Mouse (Mus musculus) heart, postnatal 0 days (tissue): ENCODE measurements around the gene Rnf144b. TPM values are rescaled to one million over a fixed set of nuclear protein-coding genes. Genes with fewer than 3 reads are reported as not detected.

Experiments used
- ATAC-seq: fragments of 200-750 bp; cut with Nextera tagmentation; 2 replicates; pipeline ENCODE4 v1.8.0; 2017; ENCODE audit warnings: low read depth, moderate number of reproducible peaks, moderate library complexity; ENCODE audit not compliant: insufficient read depth
- DNase-seq: peaks from one replicate; pipeline ENCODE4 v3.0.0-alpha.2; 2016; ENCODE audit warnings: low spot score
- H3K27ac ChIP-seq: fragments of 300-500 bp; sonication (generic); 2 replicates; pipeline ENCODE4 v1.5.1; 2014; ENCODE audit warnings: low read depth, mild to moderate bottlenecking
- H3K27me3 ChIP-seq: fragments of 300-500 bp; sonication (generic); 2 replicates; pipeline ENCODE4 v1.6.1; 2014; ENCODE audit warnings: low read length, mixed read lengths; ENCODE audit not compliant: control insufficient read depth, insufficient read depth
- H3K36me3 ChIP-seq: fragments of 300-500 bp; sonication (generic); replicated peaks from 2 replicates; pipeline ENCODE4 v1.6.1; 2014; ENCODE audit warnings: low read length, mixed read lengths; ENCODE audit not compliant: control insufficient read depth, insufficient read depth
- H3K4me1 ChIP-seq: fragments of 300-500 bp; sonication (generic); 2 replicates; pipeline ENCODE4 v1.6.1; 2014; ENCODE audit warnings: antibody characterized with exemption; ENCODE audit not compliant: control insufficient read depth, insufficient read depth
- H3K4me2 ChIP-seq: fragments of 300-500 bp; sonication (generic); 2 replicates; pipeline ENCODE4 v1.6.1; 2014; ENCODE audit warnings: low read depth, mild to moderate bottlenecking, low read length, moderate library complexity
- H3K4me3 ChIP-seq: fragments of 300-500 bp; sonication (generic); 2 replicates; pipeline ENCODE4 v1.5.1; 2014; ENCODE audit warnings: low read depth, low read length
- H3K9ac ChIP-seq: fragments of 300-500 bp; sonication (generic); replicated peaks from 2 replicates; pipeline ENCODE4 v1.6.1; 2014; ENCODE audit warnings: low read depth, low read length, mixed read lengths
- H3K9me3 ChIP-seq: fragments of 300-500 bp; sonication (generic); replicated peaks from 2 replicates; pipeline ENCODE4 v1.6.1; 2016; ENCODE audit warnings: low read length; ENCODE audit not compliant: control insufficient read depth
- CTCF ChIP-seq: IDR thresholded peaks from 2 replicates; pipeline ENCODE4 v1.5.1; 2016; ENCODE audit warnings: antibody characterized with exemption, control low read depth, low read depth
- EP300 ChIP-seq: IDR thresholded peaks from 2 replicates; pipeline ENCODE4 v1.6.1; 2016; ENCODE audit warnings: antibody characterized with exemption, low read depth
- WGBS: fragments of 180-500 bp; shearing (Covaris S2); extraction: QIAGEN DNeasy Blood & Tissue Kit; methylation state at CpG from one replicate; pipeline ENCODE4 v1.1.7; 2014; 5-methylcytosine and 5-hydroxymethylcytosine counted together
- polyA plus RNA-seq: library from polyadenylated mRNA; unstranded; fragments of >200 nt; fragmentation: Nextera tagmentation; extraction: Ambion mirVana; gene quantifications from 2 replicates; pipeline ENCODE4 v1.2.1, GENCODE M21; 2015
- total RNA-seq: library from RNA; depleted of rRNA; stranded (reverse); fragments of >200 nt; gene quantifications from 2 replicates; pipeline ENCODE4 v1.2.3, GENCODE M21; 2014; ENCODE audit warnings: low replicate concordance

Gene Rnf144b
- total and polyA plus RNA-seq, 2 experiments from 2014 or later, result 2.1 to 6.3 TPM

GRCm38 (mm10) chr13:47251114-47251764, 128.8 kb downstream of the Rnf144b start:
- H3K27me3 ChIP-seq, result no peaks in the 10 kb centered on the region
- DNase-seq, result no peak
- H3K36me3 ChIP-seq, result no peaks in the 10 kb centered on the region
- H3K9me3 ChIP-seq, result no peaks in the 10 kb centered on the region
- H3K9ac ChIP-seq, result no peak overlapping the region
- H3K27ac ChIP-seq, result no peak overlapping the region
- H3K4me3 ChIP-seq, result no peak overlapping the region
- ATAC-seq, result no peak
- TF ChIP-seq CTCF (no peak), EP300 (no peak)
- 75% methylated on average over 2 of the region's 2 CpGs for WGBS
- 0 out of 2 replicates have a peak, but pooled peaks cover 3% of the 10 kb centered on the region for H3K4me1 ChIP-seq
- no peak overlapping the region for H3K4me2 ChIP-seq

GRCm38 (mm10) chr13:47253711-47254110, 131.3 kb downstream of the Rnf144b start:
- DNase-seq, result no peak
- 74% methylated on average over 5 of the region's 5 CpGs for WGBS
- Histone ChIP-seq H3K4me3 (no peak overlapping the region), H3K27me3 (no peaks in the 10 kb centered on the region), H3K9me3 (no peaks in the 10 kb centered on the region), H3K9ac (no peak overlapping the region), H3K4me2 (no peak overlapping the region), H3K4me1 (peaks cover 7% of the 10 kb centered on the region; the same call in 1 of the 2 replicates), H3K27ac (no peak overlapping the region), H3K36me3 (no peaks in the 10 kb centered on the region)
- no peak for TF ChIP-seq EP300
- TF ChIP-seq CTCF, result no peak
- no peak for ATAC-seq

- H3K4me2 ChIP-seq, result no peak overlapping the region
- DNase-seq (no peak), ATAC-seq (no peak)
- H3K4me3 ChIP-seq, result no peak overlapping the region
- H3K27me3 ChIP-seq, result no peaks in the 10 kb centered on the region
- TF ChIP-seq CTCF (no peak), EP300 (no peak)
- no peak overlapping the region for H3K9ac ChIP-seq
- H3K27ac ChIP-seq, result peak overlapping the region; percentile 53; the same call in 1 of the 2 replicates
- WGBS, result 46% methylated on average over 4 of the region's 4 CpGs
- no peaks in the 10 kb centered on the region for H3K36me3 ChIP-seq
- no peaks in the 10 kb centered on the region for H3K9me3 ChIP-seq
- peaks cover 5% of the 10 kb centered on the region; the same call in 1 of the 2 replicates for H3K4me1 ChIP-seq
Measured at GRCm38 (mm10) chr13:47259297-47259696, 136.8 kb downstream of the Rnf144b start.

- H3K27me3 ChIP-seq, result no peaks in the 10 kb centered on the region
- DNase-seq (peak; percentile 30), ATAC-seq (peak; percentile 16; the same call in 1 of the 2 replicates)
- no peaks in the 10 kb centered on the region for H3K36me3 ChIP-seq
- no peak overlapping the region for H3K4me3 ChIP-seq
- no peaks in the 10 kb centered on the region for H3K9me3 ChIP-seq
- 51% methylated on average over 2 of the region's 2 CpGs for WGBS
- no peak overlapping the region for H3K27ac ChIP-seq
- no peak overlapping the region for H3K9ac ChIP-seq
- H3K4me2 ChIP-seq, result no peak overlapping the region
- TF ChIP-seq CTCF (no peak), EP300 (peak; percentile 87; the same call in 1 of the 2 replicates)
- peaks cover 8% of the 10 kb centered on the region; the same call in 1 of the 2 replicates for H3K4me1 ChIP-seq
Measured at GRCm38 (mm10) chr13:47261961-47262360, 139.5 kb downstream of the Rnf144b start.

GRCm38 (mm10) chr13:47264382-47264781, 141.9 kb downstream of the Rnf144b start:
- no peaks in the 10 kb centered on the region for H3K9me3 ChIP-seq
- H3K4me3 ChIP-seq, result no peak overlapping the region
- ATAC-seq (peak; percentile 94), DNase-seq (peak; percentile 86)
- H3K36me3 ChIP-seq, result no peaks in the 10 kb centered on the region
- 46% methylated on average over 8 of the region's 8 CpGs for WGBS
- H3K4me2 ChIP-seq, result no peak overlapping the region
- no peak overlapping the region for H3K9ac ChIP-seq
- no peak for TF ChIP-seq EP300
- H3K4me1 ChIP-seq, result 0 out of 2 replicates have a peak, but pooled peaks cover 3% of the 10 kb centered on the region
- H3K27me3 ChIP-seq, result no peaks in the 10 kb centered on the region
- peak overlapping the region; percentile 51 for H3K27ac ChIP-seq

- 82% methylated on average over 7 of the region's 7 CpGs for WGBS
- DNase-seq, result no peak
- Histone ChIP-seq H3K27me3 (no peaks in the 10 kb centered on the region), H3K4me3 (no peak overlapping the region), H3K36me3 (no peaks in the 10 kb centered on the region), H3K9ac (no peak overlapping the region), H3K4me2 (no peak overlapping the region), H3K9me3 (no peaks in the 10 kb centered on the region), H3K27ac (no peak overlapping the region), H3K4me1 (0 out of 2 replicates have a peak, but pooled peaks cover 3% of the 10 kb centered on the region)
- TF ChIP-seq CTCF, result no peak
- TF ChIP-seq EP300, result no peak
- no peak for ATAC-seq
Measured at GRCm38 (mm10) chr13:47266411-47266810, 144.0 kb downstream of the Rnf144b start.
